Mouse (Mus musculus) neural tube, embryonic 13.5 days (tissue): ENCODE data around the gene Slc25a23. TPM values are rescaled to one million over a fixed set of nuclear protein-coding genes. Genes with fewer than 3 reads are reported as not detected.

ENCODE experiments used
- ATAC-seq: fragments of 200-750 bp; cut with Nextera tagmentation; 2 replicates; pipeline ENCODE4 v1.8.0; 2017; ENCODE audit warnings: low read depth, mild to moderate bottlenecking, moderate TSS enrichment, moderate library complexity
- H3K27ac ChIP-seq: fragments of 300-500 bp; sonication (generic); replicated peaks from 2 replicates; pipeline ENCODE4 v1.5.1; 2015; ENCODE audit warnings: moderate library complexity, mild to moderate bottlenecking, inconsistent platforms
- H3K27me3 ChIP-seq: fragments of 300-500 bp; sonication (generic); 2 replicates; pipeline ENCODE4 v1.6.1; 2015; ENCODE audit warnings: mild to moderate bottlenecking, inconsistent platforms
- H3K36me3 ChIP-seq: fragments of 300-500 bp; sonication (generic); 2 replicates; pipeline ENCODE4 v1.6.1; 2015; ENCODE audit warnings: mild to moderate bottlenecking, inconsistent platforms
- H3K4me1 ChIP-seq: fragments of 300-500 bp; sonication (generic); replicated peaks from 2 replicates; pipeline ENCODE4 v1.6.1; 2015; ENCODE audit warnings: inconsistent platforms
- H3K4me2 ChIP-seq: fragments of 300-500 bp; sonication (generic); 2 replicates; pipeline ENCODE4 v1.6.1; 2015; ENCODE audit warnings: inconsistent platforms, mild to moderate bottlenecking, moderate library complexity
- H3K4me3 ChIP-seq: fragments of 300-500 bp; sonication (generic); 2 replicates; pipeline ENCODE4 v1.5.1; 2015; ENCODE audit warnings: mild to moderate bottlenecking, inconsistent platforms
- H3K9ac ChIP-seq: fragments of 300-500 bp; sonication (generic); 2 replicates; pipeline ENCODE4 v1.6.1; 2015; ENCODE audit warnings: moderate library complexity, mild to moderate bottlenecking, inconsistent platforms
- H3K9me3 ChIP-seq: fragments of 300-500 bp; sonication (generic); 2 replicates; pipeline ENCODE4 v1.6.1; 2016; ENCODE audit warnings: inconsistent platforms
- WGBS: fragments of 180-500 bp; shearing (Covaris S2); methylation state at CpG from one replicate; pipeline ENCODE4 v1.1.7; 2015; 5-methylcytosine and 5-hydroxymethylcytosine counted together
- polyA plus RNA-seq: library from polyadenylated mRNA; unstranded; fragments of >200 nt; fragmentation: Nextera tagmentation; extraction: Ambion mirVana; gene quantifications from 2 replicates; pipeline ENCODE4 v1.2.1, GENCODE M21; 2015

The Slc25a23 gene
- polyA plus RNA-seq, 1 experiment from 2014 or later, result 29.5 TPM

DNA sequence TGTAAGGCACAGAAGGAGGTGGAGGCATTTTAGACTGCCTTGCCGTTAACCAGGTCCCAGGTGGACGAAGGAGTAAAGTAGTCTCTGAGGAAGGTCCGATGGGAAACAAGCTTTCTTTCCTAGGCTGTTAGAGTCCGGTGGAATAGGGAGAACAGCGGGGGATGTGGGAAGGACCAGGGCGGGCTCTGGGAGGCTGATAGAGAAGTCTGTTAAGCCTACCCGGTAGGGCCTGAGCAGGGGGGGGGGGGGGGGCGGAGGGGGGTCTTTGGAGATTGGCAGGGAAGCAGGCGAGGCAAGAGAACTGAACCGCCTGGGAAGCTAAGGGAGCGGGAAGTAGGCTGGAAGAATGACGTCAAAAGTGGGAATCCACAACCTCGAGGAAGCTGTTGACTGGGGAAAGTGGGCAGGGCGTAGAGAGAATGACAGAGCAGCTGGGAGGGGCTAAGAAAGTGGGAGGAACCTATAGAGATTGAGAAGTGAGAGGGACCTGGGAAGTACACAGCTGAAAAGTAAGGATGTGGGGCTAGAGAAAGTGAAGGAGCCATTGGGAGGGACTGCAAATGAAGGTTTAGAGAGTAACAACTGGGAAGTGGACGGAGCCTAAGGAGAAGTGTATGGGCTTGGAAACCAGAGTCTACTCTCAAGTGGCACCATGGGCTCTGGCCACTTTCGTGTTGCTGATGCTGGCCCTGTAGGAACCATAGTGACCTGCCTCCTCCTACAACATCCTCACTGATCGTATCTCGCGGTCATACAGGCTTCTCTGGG lies 36.4 kb upstream of the Slc25a23 start:
- 1% methylated on average over 18 of the region's 19 CpGs for WGBS
- peak; percentile 79 for ATAC-seq
- H3K4me3 ChIP-seq, result 0 out of 2 replicates have a peak overlapping the region, but pooled peaks have one; percentile 5

DNA sequence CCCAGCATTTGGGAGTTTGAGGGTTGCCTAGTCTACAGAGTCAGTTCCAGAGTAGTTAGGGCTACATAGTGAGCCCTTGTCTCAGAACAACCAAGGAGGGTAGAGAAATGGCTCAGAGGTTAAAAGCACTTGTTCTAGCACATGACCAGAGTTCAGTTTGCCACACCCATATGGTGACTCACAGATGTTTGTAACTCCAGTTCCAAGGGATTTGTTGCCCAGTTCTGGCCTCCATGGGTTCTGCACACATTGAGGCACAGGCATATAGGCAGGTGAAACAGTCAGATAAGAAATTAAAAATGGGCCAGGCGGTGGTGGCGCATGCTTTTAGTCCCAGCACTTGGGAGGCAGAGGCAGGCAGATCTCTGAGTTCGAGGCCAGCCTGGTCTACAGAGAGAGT lies 34.6 kb upstream of the Slc25a23 start:
- H3K36me3 ChIP-seq, result no peaks in the 10 kb centered on the region
- no peak overlapping the region for H3K4me3 ChIP-seq
- 88% methylated on average over 3 of the region's 3 CpGs for WGBS
- peaks cover 12% of the 10 kb centered on the region for H3K4me1 ChIP-seq
- H3K9ac ChIP-seq, result no peak overlapping the region
- H3K27me3 ChIP-seq, result peaks cover 10% of the 10 kb centered on the region
- no peak overlapping the region for H3K4me2 ChIP-seq
- no peak overlapping the region for H3K27ac ChIP-seq
- no peak for ATAC-seq
- no peaks in the 10 kb centered on the region for H3K9me3 ChIP-seq

More for the DNA sequence above, 36.4 kb upstream of the Slc25a23 start:
- 0 out of 2 replicates have a peak overlapping the region, but pooled peaks have one; percentile 8 for H3K9ac ChIP-seq
- H3K27me3 ChIP-seq, result peaks cover 10% of the 10 kb centered on the region
- no peaks in the 10 kb centered on the region for H3K36me3 ChIP-seq
- no peaks in the 10 kb centered on the region for H3K9me3 ChIP-seq
- peaks cover 12% of the 10 kb centered on the region for H3K4me1 ChIP-seq
- no peak overlapping the region for H3K27ac ChIP-seq
- peak overlapping the region; percentile 45 for H3K4me2 ChIP-seq

DNA sequence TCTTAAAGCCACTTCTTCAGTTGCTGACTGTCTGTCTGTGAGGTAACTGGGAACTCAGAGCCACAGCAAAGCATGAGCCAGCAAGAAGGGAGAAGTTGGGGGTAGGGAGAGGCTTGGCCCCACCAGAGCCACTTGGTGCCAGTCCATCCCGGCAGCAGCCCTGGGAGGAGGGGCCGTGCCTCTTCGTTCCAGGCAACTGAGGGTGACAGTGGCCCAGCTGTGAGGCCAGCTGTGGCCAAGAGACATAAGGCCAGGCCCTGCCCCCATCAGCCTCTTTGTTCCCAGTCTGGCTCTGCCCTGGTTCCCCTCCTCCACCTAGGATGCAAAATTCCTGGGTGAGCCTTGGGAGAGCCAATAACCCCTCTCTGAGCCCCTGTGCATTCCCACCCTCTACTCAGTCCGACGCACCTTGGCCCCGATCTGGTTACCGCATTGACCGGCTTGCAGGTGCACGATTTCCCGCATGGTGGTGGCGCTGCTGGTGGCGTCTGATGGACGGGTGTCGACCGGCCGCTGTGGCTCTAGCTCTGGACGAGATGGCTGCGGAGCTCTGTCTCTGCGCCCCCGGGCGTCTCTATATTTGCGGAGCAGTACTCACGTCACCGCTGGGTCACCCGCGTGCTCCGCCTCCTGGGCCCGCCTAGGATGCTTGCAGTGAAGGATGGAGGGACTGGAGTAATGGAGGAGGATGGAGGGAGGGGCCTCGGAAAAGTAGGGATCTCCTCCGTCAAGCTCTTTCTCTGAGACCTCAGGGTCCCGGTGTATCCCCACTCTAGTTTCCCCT lies 27.6 kb upstream of the Slc25a23 start, which contains the start of gene Tubb4a:
Tubb4a (minus strand) TSS at position 734 of the 784 bp plus-strand sequence.
- Histone ChIP-seq H3K4me1 (peaks cover 41% of the 10 kb centered on the region), H3K36me3 (peaks cover 29% of the 10 kb centered on the region), H3K9ac (peak within 1 kb of the TSS; percentile 80), H3K4me2 (peak within 1 kb of the TSS; percentile 71), H3K4me3 (peak within 1 kb of the TSS; percentile 52), H3K27ac (peak within 1 kb of the TSS; percentile 80), H3K27me3 (0 out of 2 replicates have a peak, but pooled peaks cover under 1% of the 10 kb centered on the region), H3K9me3 (no peaks in the 10 kb centered on the region)
- ATAC-seq, result peak; percentile 97
- 1% methylated on average over 31 of the region's 31 CpGs for WGBS

DNA sequence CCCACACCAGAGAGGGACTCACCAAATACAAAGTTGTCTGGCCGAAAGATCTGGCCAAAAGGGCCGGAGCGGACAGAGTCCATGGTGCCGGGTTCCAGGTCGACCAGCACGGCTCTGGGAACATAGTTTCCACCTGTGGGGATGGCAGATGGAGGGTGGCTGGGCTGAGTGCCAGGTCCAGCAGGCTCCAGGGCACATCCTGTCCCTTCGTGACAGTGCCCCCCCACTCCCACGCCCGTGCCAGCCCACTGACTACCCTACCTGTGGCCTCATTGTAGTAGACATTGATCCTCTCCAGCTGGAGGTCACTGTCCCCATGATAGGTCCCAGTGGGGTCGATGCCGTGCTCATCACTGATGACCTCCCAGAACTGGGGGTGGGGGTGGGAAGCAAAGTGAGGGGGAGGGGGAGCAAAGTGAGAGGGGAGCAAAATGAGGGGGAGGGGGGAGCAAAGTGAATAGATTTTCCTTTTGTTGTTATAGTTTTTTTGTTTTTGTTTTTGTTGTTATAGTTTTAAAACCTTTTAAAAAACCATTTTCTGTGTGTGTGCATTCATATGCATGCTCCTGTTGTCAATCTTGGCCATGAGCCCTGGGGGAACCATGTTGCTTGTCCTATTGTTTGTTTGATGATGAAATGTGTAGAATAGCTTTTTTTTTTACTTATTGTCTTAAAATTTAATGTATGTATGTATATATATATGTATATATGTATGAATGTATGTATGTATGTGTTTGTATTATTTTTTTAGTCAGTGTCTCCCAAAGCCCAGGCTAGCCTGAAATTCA lies 26.5 kb upstream of the Slc25a23 start:
- Histone ChIP-seq H3K27me3 (no peaks in the 10 kb centered on the region), H3K9ac (peak overlapping the region; percentile 80), H3K4me3 (peak overlapping the region; percentile 52), H3K27ac (no peak overlapping the region), H3K36me3 (peaks cover 39% of the 10 kb centered on the region), H3K4me2 (peak overlapping the region; percentile 71), H3K4me1 (peaks cover 41% of the 10 kb centered on the region), H3K9me3 (no peaks in the 10 kb centered on the region)
- WGBS, result 82% methylated on average over 11 of the region's 11 CpGs
- no peak for ATAC-seq

DNA sequence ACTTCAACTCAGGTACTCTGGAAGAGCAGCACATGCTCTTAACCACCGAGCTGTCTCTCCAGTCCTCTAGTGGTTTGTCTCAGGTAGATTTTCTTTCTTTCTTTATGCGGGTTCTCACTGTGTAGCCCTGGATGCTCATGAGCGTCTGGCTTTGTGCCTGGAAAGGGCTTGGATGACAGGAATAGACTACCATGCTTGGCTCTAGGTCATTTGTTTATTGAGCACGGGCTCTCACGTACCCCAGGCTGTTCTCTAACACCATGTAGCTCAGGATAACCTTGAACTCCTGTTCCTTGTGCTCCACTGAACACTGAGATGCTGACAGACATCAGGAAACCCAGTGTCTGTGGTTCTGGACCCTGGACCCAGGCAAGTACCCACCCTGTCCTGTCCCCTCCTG lies 22.8 kb upstream of the Slc25a23 start:
- ATAC-seq, result no peak
- H3K4me2 ChIP-seq, result no peak overlapping the region
- no peak overlapping the region for H3K4me3 ChIP-seq
- H3K36me3 ChIP-seq, result peaks cover 59% of the 10 kb centered on the region
- no peak overlapping the region for H3K9ac ChIP-seq
- no peaks in the 10 kb centered on the region for H3K9me3 ChIP-seq
- WGBS, result 89% methylated on average over 5 of the region's 5 CpGs
- no peaks in the 10 kb centered on the region for H3K27me3 ChIP-seq
- no peak overlapping the region for H3K27ac ChIP-seq
- H3K4me1 ChIP-seq, result peaks cover 36% of the 10 kb centered on the region

DNA sequence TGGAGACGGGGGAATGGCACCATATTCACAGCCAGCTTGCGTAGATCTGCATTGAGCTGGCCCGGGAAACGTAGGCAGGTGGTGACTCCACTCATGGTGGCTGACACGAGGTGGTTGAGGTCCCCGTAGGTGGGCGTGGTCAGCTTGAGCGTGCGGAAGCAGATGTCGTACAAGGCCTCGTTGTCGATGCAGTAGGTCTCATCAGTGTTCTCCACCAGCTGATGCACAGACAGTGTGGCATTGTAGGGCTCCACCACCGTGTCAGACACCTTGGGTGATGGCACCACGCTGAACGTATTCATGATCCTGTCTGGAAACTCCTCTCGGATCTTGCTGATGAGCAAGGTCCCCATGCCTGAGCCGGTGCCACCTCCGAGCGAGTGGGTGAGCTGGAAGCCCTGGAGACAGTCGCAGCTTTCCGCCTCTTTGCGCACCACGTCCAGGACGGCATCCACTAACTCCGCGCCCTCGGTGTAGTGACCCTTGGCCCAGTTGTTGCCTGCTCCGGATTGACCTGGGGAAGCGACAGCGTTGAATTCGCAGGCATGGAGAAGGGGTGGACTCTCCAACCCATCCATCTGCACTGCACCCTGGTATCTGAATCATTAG lies 21.7 kb upstream of the Slc25a23 start:
- Histone ChIP-seq H3K4me1 (peaks cover 27% of the 10 kb centered on the region), H3K4me3 (no peak overlapping the region), H3K4me2 (no peak overlapping the region), H3K36me3 (peaks cover 59% of the 10 kb centered on the region), H3K9ac (no peak overlapping the region), H3K27me3 (no peaks in the 10 kb centered on the region), H3K9me3 (no peaks in the 10 kb centered on the region), H3K27ac (no peak overlapping the region)
- no peak for ATAC-seq
- 95% methylated on average over 31 of the region's 31 CpGs for WGBS

DNA sequence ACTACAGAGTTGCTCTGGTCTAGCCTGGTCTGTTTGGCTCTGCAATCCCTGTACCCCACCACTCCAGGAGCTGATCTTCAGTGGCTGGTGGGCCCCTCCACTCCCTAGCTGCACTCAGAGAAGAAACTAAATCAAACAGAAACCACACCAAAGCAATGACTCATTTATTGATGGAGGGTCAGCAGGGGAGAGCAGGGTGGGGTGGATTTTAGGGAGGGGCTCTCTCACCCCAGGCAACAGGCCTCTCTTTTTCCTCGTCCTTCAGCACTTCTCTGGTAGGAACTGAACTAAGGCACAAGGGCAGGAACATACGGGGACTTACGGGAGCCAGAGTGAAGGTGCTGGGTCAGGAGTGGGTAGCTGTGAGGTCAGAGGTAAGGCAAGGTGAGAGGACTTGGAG lies 20.3 kb upstream of the Slc25a23 start:
- Histone ChIP-seq H3K4me2 (no peak overlapping the region), H3K9ac (no peak overlapping the region), H3K27me3 (no peaks in the 10 kb centered on the region), H3K36me3 (peaks cover 49% of the 10 kb centered on the region), H3K9me3 (no peaks in the 10 kb centered on the region), H3K4me1 (peaks cover 17% of the 10 kb centered on the region), H3K27ac (no peak overlapping the region), H3K4me3 (no peak overlapping the region)
- WGBS, result 69% methylated on average over 3 of the region's 3 CpGs
- no peak for ATAC-seq

DNA sequence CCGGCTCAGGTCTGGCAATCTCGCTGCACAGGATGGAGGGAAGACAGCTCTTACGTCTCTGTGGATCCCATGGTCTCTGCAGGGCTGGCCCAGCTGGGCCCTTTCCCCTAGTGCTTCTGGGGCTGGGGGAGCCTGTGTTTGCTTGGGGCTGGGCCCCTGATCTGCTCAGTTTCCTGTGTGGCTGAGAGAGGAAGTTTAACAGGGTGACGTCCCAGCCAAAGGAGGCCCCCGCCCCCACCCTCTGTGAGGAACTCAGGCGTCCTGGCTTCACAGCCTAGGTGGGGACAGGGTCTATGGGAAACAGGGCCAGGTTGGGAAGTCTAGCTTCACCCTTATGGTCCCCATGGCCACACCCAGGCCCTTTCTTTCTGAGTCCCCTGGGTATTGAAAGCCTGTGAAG lies 18.7 kb upstream of the Slc25a23 start, which contains the start of gene Dennd1c:
Dennd1c (minus strand) TSS at position 179 of the 400 bp plus-strand sequence.
- Histone ChIP-seq H3K4me1 (0 out of 2 replicates have a peak, but pooled peaks cover 2% of the 10 kb centered on the region), H3K27ac (no peak within 1 kb of the TSS), H3K27me3 (no peaks in the 10 kb centered on the region; the same call in 1 of the 2 replicates), H3K9ac (no peak within 1 kb of the TSS), H3K9me3 (no peaks in the 10 kb centered on the region), H3K36me3 (peaks cover 35% of the 10 kb centered on the region), H3K4me3 (no peak within 1 kb of the TSS), H3K4me2 (no peak within 1 kb of the TSS)
- 54% methylated on average over 6 of the region's 6 CpGs for WGBS
- ATAC-seq, result no peak

DNA sequence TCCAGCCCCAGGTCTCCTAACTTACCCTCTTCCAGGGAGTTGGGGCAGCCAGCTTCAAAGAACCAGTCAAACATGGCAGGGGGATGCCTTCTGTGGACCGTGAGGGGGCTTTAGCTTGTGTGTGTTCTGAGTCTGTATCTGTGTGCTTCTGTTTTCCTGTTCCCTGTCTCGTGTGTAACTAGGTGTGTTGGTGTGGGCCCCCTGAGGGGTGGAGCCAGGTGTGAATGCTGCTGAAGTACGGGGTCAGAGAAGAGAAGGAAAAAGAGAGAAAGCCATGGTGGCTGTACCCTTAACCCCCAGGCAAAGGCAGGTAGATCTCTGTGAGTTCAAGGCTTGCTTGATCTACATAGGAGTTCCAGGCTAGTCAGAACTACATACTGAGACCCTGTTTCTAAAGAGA lies 17.3 kb upstream of the Slc25a23 start:
- no peak overlapping the region for H3K4me3 ChIP-seq
- no peaks in the 10 kb centered on the region for H3K4me1 ChIP-seq
- no peaks in the 10 kb centered on the region; the same call in 1 of the 2 replicates for H3K27me3 ChIP-seq
- 64% methylated on average over 3 of the region's 3 CpGs for WGBS
- H3K9ac ChIP-seq, result no peak overlapping the region
- ATAC-seq, result no peak
- no peak overlapping the region for H3K27ac ChIP-seq
- H3K4me2 ChIP-seq, result no peak overlapping the region
- H3K9me3 ChIP-seq, result no peaks in the 10 kb centered on the region
- H3K36me3 ChIP-seq, result peaks cover 27% of the 10 kb centered on the region

DNA sequence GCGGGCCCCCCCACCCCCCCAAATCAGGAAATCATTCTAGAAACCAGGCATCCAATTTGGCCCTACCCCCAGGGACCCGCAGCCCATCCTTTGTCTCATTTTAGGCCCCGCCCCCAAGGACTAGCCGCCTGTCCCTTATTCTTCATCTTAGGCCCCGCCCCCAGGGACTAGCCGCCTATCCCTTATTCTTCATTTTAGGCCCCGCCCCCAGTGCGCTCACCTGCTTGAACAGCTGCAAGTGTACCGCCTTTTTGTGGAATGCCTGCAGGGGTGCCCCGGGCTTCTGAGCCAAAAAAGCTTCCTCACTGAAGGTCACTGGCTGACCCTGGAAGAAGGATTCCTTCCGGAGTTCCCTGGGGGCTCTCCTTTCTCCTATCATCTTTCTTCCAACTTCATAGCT lies 11.0 kb upstream of the Slc25a23 start:
- Histone ChIP-seq H3K36me3 (no peaks in the 10 kb centered on the region), H3K9me3 (no peaks in the 10 kb centered on the region), H3K4me2 (peak overlapping the region; percentile 36), H3K9ac (no peak overlapping the region), H3K27ac (no peak overlapping the region), H3K4me3 (peak overlapping the region; percentile 23), H3K27me3 (peaks cover 5% of the 10 kb centered on the region; the same call in 1 of the 2 replicates), H3K4me1 (no peaks in the 10 kb centered on the region; the same call in 1 of the 2 replicates)
- WGBS, result 5% methylated on average over 11 of the region's 11 CpGs
- ATAC-seq, result peak; percentile 46; the same call in 1 of the 2 replicates

DNA sequence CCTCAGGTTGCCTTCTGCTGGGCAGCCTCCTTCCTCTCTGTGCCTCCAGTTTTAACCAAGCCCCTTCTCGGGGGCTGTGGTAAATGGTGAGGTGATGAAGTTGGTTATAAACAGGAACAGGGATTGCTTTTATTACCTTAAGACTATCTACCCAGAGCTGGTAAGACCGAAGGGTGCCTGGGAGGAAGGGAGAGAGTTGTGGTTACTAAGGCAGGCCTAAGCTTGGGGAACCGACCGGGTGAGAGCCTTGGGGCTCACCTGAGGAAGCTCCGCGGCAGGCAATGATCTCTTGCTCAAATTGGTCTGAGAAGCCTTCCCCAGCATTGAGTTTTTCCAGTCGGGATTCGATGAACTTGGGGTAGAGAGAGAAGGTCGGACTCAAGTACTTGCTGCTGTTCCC lies 10.6 kb upstream of the Slc25a23 start:
- no peak for ATAC-seq

More for the DNA sequence above, 10.6 kb upstream of the Slc25a23 start:
- 8% methylated on average over 9 of the region's 9 CpGs for WGBS
- Histone ChIP-seq H3K4me2 (peak overlapping the region; percentile 36), H3K9me3 (no peaks in the 10 kb centered on the region), H3K27ac (no peak overlapping the region), H3K27me3 (peaks cover 7% of the 10 kb centered on the region), H3K4me1 (peaks cover 2% of the 10 kb centered on the region; the same call in 1 of the 2 replicates), H3K36me3 (no peaks in the 10 kb centered on the region), H3K4me3 (peak overlapping the region; percentile 23), H3K9ac (no peak overlapping the region)
